Mouse (Mus musculus): ENCODE data around the gene Dhdh.

DNA sequence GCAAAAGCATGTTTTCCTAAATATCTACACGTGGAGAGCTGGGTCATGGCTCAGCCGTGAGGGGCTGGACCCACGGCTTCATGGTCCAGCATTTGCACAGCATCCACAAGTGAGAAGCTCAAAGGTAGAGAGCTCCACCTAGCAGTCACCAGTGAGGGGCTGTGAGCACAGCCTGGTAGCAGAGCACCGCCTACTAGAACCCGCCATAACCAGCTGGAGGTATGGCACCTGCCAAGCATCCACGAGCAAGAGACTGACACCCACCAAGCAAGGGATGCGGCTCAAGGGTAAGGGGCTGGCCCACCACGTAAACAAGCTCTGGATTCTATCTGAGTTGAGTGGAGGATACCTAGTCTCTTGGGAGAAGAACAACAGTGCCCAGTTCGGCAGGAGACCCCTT is 23.1 kb downstream of the Dhdh start:
- TF ChIP-seq CTCF (IDR thresholded peaks at IDR 0.05; ENCODE audit: low read depth) (peak; percentile 47), EP300 (IDR thresholded peaks at IDR 0.05; ENCODE audit: low read depth) (no peak)

All from liver, embryonic 14.5 days (tissue).